Mouse (Mus musculus): Measurements from ENCODE around the gene Car5a. TPM values are rescaled to one million over a fixed set of nuclear protein-coding genes. Genes with fewer than 3 reads are reported as not detected.

The Car5a gene
- polyA plus RNA-seq, 1 experiment from 2014 or later, result not detected

- no peak overlapping the region for H3K27ac ChIP-seq (ENCODE audit: low read depth)
- H3K27me3 ChIP-seq (replicated peaks; ENCODE audit: control insufficient read depth, insufficient read depth, low read length), result 0 out of 2 replicates have a peak, but pooled peaks cover 3% of the 10 kb centered on the region
- WGBS, result 62% methylated on average over 8 of the region's 8 CpGs
- H3K4me1 ChIP-seq (replicated peaks; ENCODE audit: control insufficient read depth, insufficient read depth, low read length), result peaks cover 26% of the 10 kb centered on the region
- H3K9ac ChIP-seq (ENCODE audit: low read length), result no peak overlapping the region
- H3K36me3 ChIP-seq (ENCODE audit: control insufficient read depth, insufficient read depth, low read length), result no peaks in the 10 kb centered on the region
- H3K4me2 ChIP-seq (ENCODE audit: low read length), result no peak overlapping the region
- ATAC-seq (replicated peaks; ENCODE audit: low FRiP score, low TSS enrichment, low read depth) (no peak), DNase-seq (ENCODE audit: low spot score) (no peak)
- no peaks in the 10 kb centered on the region for H3K9me3 ChIP-seq (ENCODE audit: control insufficient read depth, low read length)
- H3K4me3 ChIP-seq (ENCODE audit: low read depth, low read length), result no peak overlapping the region
Measured at GRCm38 (mm10) chr8:121909148-121909541, 35.6 kb downstream of the Car5a start.

DNA sequence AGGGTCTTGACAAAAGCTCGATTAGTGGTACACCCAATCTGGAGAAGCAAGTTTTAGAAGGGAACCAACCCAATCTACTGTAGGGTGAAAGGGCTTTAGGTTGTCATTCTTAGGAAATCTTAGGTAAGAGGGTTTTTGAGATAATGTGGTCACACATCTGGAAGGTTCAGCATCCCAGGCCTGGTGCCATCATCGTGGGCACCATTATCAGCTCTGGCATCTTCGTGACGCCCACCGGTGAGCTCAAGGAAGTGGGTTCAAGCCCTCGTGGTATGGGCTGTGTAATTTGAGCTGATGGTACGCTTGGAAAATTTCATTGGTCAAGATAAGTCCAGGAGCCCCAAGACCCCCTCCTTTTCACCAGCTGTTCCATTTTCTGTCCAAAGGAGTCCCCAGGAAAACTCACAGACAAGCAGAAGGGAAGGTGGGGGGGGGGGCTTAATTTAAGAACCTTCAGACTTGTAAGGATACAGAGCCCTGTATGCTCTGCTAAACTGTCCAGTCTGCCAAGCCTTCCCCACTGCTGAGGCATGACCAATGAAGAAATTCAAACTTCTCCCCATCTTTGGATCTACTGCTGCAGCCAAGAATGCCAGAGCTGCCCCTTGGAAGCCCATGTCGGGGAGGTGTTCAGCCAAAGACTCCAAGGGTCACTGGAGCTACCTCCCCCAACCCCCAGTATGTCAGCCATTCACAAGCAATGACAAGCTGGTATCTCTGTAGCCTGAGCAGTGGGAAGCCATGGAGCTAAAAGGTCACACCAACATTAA lies 36.1 kb downstream of the Car5a start:
- WGBS, result 52% methylated on average over 8 of the region's 8 CpGs
- H3K36me3 ChIP-seq (ENCODE audit: control insufficient read depth, insufficient read depth, low read length), result no peaks in the 10 kb centered on the region
- H3K9me3 ChIP-seq (ENCODE audit: control insufficient read depth, low read length), result no peaks in the 10 kb centered on the region
- no peak overlapping the region for H3K27ac ChIP-seq (ENCODE audit: low read depth)
- peak overlapping the region; percentile 95 for H3K4me2 ChIP-seq (ENCODE audit: low read length)
- no peak overlapping the region for H3K9ac ChIP-seq (ENCODE audit: low read length)
- no peak overlapping the region for H3K4me3 ChIP-seq (ENCODE audit: low read depth, low read length)
- ATAC-seq (replicated peaks; ENCODE audit: low FRiP score, low TSS enrichment, low read depth) (no peak), DNase-seq (ENCODE audit: low spot score) (no peak)
- H3K27me3 ChIP-seq (replicated peaks; ENCODE audit: control insufficient read depth, insufficient read depth, low read length), result 0 out of 2 replicates have a peak, but pooled peaks cover 3% of the 10 kb centered on the region
- H3K4me1 ChIP-seq (replicated peaks; ENCODE audit: control insufficient read depth, insufficient read depth, low read length), result peaks cover 26% of the 10 kb centered on the region

- Histone ChIP-seq H3K9me3 (ENCODE audit: control insufficient read depth, low read length) (no peaks in the 10 kb centered on the region), H3K27ac (ENCODE audit: low read depth) (no peak within 1 kb of the TSS), H3K36me3 (ENCODE audit: control insufficient read depth, insufficient read depth, low read length) (no peaks in the 10 kb centered on the region), H3K4me1 (replicated peaks; ENCODE audit: control insufficient read depth, insufficient read depth, low read length) (peaks cover 26% of the 10 kb centered on the region), H3K4me3 (ENCODE audit: low read depth, low read length) (peak within 1 kb of the TSS; percentile 76), H3K27me3 (replicated peaks; ENCODE audit: control insufficient read depth, insufficient read depth, low read length) (0 out of 2 replicates have a peak, but pooled peaks cover 3% of the 10 kb centered on the region), H3K4me2 (ENCODE audit: low read length) (peak within 1 kb of the TSS; percentile 95), H3K9ac (ENCODE audit: low read length) (peak within 1 kb of the TSS; percentile 66)
- DNase-seq (ENCODE audit: low spot score), result peak; percentile 96
- under 1% methylated on average over 57 of the region's 61 CpGs for WGBS
- peak; percentile 91 for ATAC-seq (replicated peaks; ENCODE audit: low FRiP score, low TSS enrichment, low read depth)
Measured at GRCm38 (mm10) chr8:121907587-121908248, 37.0 kb downstream of the Car5a start, which contains the start of gene Slc7a5. TSS of gene Slc7a5 (minus strand) at chr8:121907694.

GRCm38 (mm10) chr8:121906542-121907512 lies 37.9 kb downstream of the Car5a start:
- no peaks in the 10 kb centered on the region for H3K9me3 ChIP-seq (ENCODE audit: control insufficient read depth, low read length)
- DNase-seq (ENCODE audit: low spot score) (peak; percentile 80), ATAC-seq (replicated peaks; ENCODE audit: low FRiP score, low TSS enrichment, low read depth) (peak; percentile 38)
- H3K9ac ChIP-seq (ENCODE audit: low read length), result peak overlapping the region; percentile 66
- peaks cover 28% of the 10 kb centered on the region for H3K4me1 ChIP-seq (replicated peaks; ENCODE audit: control insufficient read depth, insufficient read depth, low read length)
- H3K36me3 ChIP-seq (ENCODE audit: control insufficient read depth, insufficient read depth, low read length), result no peaks in the 10 kb centered on the region
- under 1% methylated on average over 62 of the region's 72 CpGs for WGBS
- 0 out of 2 replicates have a peak, but pooled peaks cover 3% of the 10 kb centered on the region for H3K27me3 ChIP-seq (replicated peaks; ENCODE audit: control insufficient read depth, insufficient read depth, low read length)
- H3K27ac ChIP-seq (ENCODE audit: low read depth), result no peak overlapping the region
- H3K4me2 ChIP-seq (ENCODE audit: low read length), result peak overlapping the region; percentile 95
- peak overlapping the region; percentile 76 for H3K4me3 ChIP-seq (ENCODE audit: low read depth, low read length)

GRCm38 (mm10) chr8:121905864-121906263 lies 38.8 kb downstream of the Car5a start:
- Histone ChIP-seq H3K9me3 (ENCODE audit: control insufficient read depth, low read length) (no peaks in the 10 kb centered on the region), H3K4me1 (replicated peaks; ENCODE audit: control insufficient read depth, insufficient read depth, low read length) (peaks cover 31% of the 10 kb centered on the region), H3K4me3 (ENCODE audit: low read depth, low read length) (peak overlapping the region; percentile 76), H3K4me2 (ENCODE audit: low read length) (peak overlapping the region; percentile 95), H3K36me3 (ENCODE audit: control insufficient read depth, insufficient read depth, low read length) (no peaks in the 10 kb centered on the region), H3K27me3 (replicated peaks; ENCODE audit: control insufficient read depth, insufficient read depth, low read length) (0 out of 2 replicates have a peak, but pooled peaks cover 3% of the 10 kb centered on the region), H3K9ac (ENCODE audit: low read length) (peak overlapping the region; percentile 66), H3K27ac (ENCODE audit: low read depth) (no peak overlapping the region)
- WGBS, result 33% methylated on average over 5 of the region's 5 CpGs
- no peak for DNase-seq (ENCODE audit: low spot score)
- ATAC-seq (replicated peaks; ENCODE audit: low FRiP score, low TSS enrichment, low read depth), result no peak

DNA sequence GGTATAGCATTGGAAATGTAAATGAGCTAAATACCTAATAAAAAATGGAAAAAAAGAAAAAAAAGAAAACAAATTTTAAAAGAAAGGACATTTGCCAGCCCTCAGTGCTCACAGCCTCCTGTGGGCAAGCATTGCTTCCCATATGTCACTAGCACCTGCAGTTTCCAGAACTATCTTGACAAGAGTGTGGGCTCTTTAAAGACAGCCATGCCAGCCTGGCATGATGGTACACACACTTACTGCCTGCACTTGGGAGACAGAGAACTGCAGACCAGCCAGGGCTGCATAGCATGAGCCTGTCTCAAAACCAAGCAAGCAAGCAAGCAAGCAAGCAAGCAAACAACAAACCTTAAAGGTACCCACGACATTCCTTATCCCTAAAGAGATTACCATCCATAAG lies 39.3 kb downstream of the Car5a start:
- H3K4me1 ChIP-seq (replicated peaks; ENCODE audit: control insufficient read depth, insufficient read depth, low read length), result peaks cover 31% of the 10 kb centered on the region
- H3K4me2 ChIP-seq (ENCODE audit: low read length), result peak overlapping the region; percentile 95
- no peak for DNase-seq (ENCODE audit: low spot score)
- H3K9ac ChIP-seq (ENCODE audit: low read length), result no peak overlapping the region
- 0 out of 2 replicates have a peak, but pooled peaks cover 3% of the 10 kb centered on the region for H3K27me3 ChIP-seq (replicated peaks; ENCODE audit: control insufficient read depth, insufficient read depth, low read length)
- no peak overlapping the region for H3K27ac ChIP-seq (ENCODE audit: low read depth)
- 50% methylated on average over 1 of the region's 1 CpGs for WGBS
- H3K4me3 ChIP-seq (ENCODE audit: low read depth, low read length), result peak overlapping the region; percentile 76; the same call in 1 of the 2 replicates
- H3K9me3 ChIP-seq (ENCODE audit: control insufficient read depth, low read length), result no peaks in the 10 kb centered on the region
- H3K36me3 ChIP-seq (ENCODE audit: control insufficient read depth, insufficient read depth, low read length), result no peaks in the 10 kb centered on the region
- no peak for ATAC-seq (replicated peaks; ENCODE audit: low FRiP score, low TSS enrichment, low read depth)

GRCm38 (mm10) chr8:121904999-121905398 lies 39.7 kb downstream of the Car5a start:
- Histone ChIP-seq H3K9me3 (ENCODE audit: control insufficient read depth, low read length) (no peaks in the 10 kb centered on the region), H3K27me3 (replicated peaks; ENCODE audit: control insufficient read depth, insufficient read depth, low read length) (0 out of 2 replicates have a peak, but pooled peaks cover 3% of the 10 kb centered on the region), H3K36me3 (ENCODE audit: control insufficient read depth, insufficient read depth, low read length) (no peaks in the 10 kb centered on the region), H3K9ac (ENCODE audit: low read length) (no peak overlapping the region), H3K27ac (ENCODE audit: low read depth) (no peak overlapping the region), H3K4me2 (ENCODE audit: low read length) (no peak overlapping the region), H3K4me3 (ENCODE audit: low read depth, low read length) (no peak overlapping the region), H3K4me1 (replicated peaks; ENCODE audit: control insufficient read depth, insufficient read depth, low read length) (peaks cover 31% of the 10 kb centered on the region)
- WGBS, result 87% methylated on average over 9 of the region's 9 CpGs
- no peak for DNase-seq (ENCODE audit: low spot score)
- no peak for ATAC-seq (replicated peaks; ENCODE audit: low FRiP score, low TSS enrichment, low read depth)

- Histone ChIP-seq H3K9me3 (ENCODE audit: control insufficient read depth, low read length) (no peaks in the 10 kb centered on the region), H3K9ac (ENCODE audit: low read length) (no peak overlapping the region), H3K27me3 (replicated peaks; ENCODE audit: control insufficient read depth, insufficient read depth, low read length) (0 out of 2 replicates have a peak, but pooled peaks cover 3% of the 10 kb centered on the region), H3K36me3 (ENCODE audit: control insufficient read depth, insufficient read depth, low read length) (no peaks in the 10 kb centered on the region), H3K4me3 (ENCODE audit: low read depth, low read length) (no peak overlapping the region), H3K27ac (ENCODE audit: low read depth) (no peak overlapping the region), H3K4me2 (ENCODE audit: low read length) (no peak overlapping the region), H3K4me1 (replicated peaks; ENCODE audit: control insufficient read depth, insufficient read depth, low read length) (peaks cover 35% of the 10 kb centered on the region)
- ATAC-seq (replicated peaks; ENCODE audit: low FRiP score, low TSS enrichment, low read depth), result no peak
- no peak for DNase-seq (ENCODE audit: low spot score)
- WGBS, result 63% methylated on average over 6 of the region's 6 CpGs
Measured at GRCm38 (mm10) chr8:121903977-121904376, 40.7 kb downstream of the Car5a start.
